Mouse (Mus musculus) erythroblast, embryonic 14.5 days (primary cell): ENCODE measurements around the gene Ramp3.

Experiments used
- GATA1 ChIP-seq: IDR thresholded peaks from 2 replicates; pipeline ENCODE4 v1.6.1; 2012; ENCODE audit warnings: low read length, inconsistent platforms, mixed read lengths
- TAL1 ChIP-seq: IDR thresholded peaks from 3 replicates; pipeline ENCODE4 v1.6.1; 2012; ENCODE audit warnings: low read length, inconsistent platforms, mixed read lengths

DNA sequence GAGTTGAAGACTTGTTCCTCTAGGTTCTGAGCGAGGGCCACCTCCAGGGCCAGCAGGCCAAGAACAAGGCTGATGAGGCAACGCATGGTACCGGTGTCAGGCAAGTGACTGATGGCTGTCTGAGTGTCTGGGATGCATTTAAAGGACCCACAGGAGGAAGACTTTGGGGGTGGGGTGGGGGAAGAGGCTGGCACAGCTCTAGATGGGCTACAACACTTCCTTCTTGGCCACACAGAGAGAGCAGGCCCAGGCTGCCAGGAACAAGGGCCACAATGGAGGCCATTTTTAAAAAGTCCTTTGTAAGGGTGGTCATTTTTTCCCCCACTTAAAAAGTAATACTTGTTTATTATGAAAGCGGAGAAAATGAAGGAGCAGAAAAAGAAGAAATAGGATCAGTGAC lies 19.8 kb upstream of the Ramp3 start, which contains the start of gene Wap:
- TF ChIP-seq GATA1 (no peak), TAL1 (no peak)
